Mouse (Mus musculus) gastrocnemius, adult 18-20 months (tissue): ENCODE measurements around the gene Amotl2. TPM values are rescaled to one million over a fixed set of nuclear protein-coding genes. Genes with fewer than 3 reads are reported as not detected.

Experiments
- DNase-seq: peaks from one replicate; pipeline ENCODE4 v3.0.0; 2021; ENCODE audit warnings: low spot score
- long read RNA-seq, 2 experiments: library from polyadenylated mRNA; stranded (forward); transcript quantifications; one replicate each; pipeline ENCODE4 v2.0.0; 2021
- total RNA-seq, 2 experiments: library from RNA; stranded (reverse); gene quantifications; 2 replicates each; pipeline ENCODE4 v1.2.3; 2021

Gene Amotl2
- total RNA-seq: 10 to 100 TPM; 16.8 to 18.2 TPM
- long read RNA-seq, experiment 1, full-length matches to known transcripts: 14 of 17 reads
- long read RNA-seq, experiment 1, partial matches to known transcripts: 3 of 17 reads
- long read RNA-seq, experiment 1, other reads (novel, unspliced or antisense): 0 of 17 reads
- long read RNA-seq, experiment 2, full-length matches to known transcripts: 10 of 18 reads
- long read RNA-seq, experiment 2, partial matches to known transcripts: 8 of 18 reads
- long read RNA-seq, experiment 2, other reads (novel, unspliced or antisense): 0 of 18 reads

DNA sequence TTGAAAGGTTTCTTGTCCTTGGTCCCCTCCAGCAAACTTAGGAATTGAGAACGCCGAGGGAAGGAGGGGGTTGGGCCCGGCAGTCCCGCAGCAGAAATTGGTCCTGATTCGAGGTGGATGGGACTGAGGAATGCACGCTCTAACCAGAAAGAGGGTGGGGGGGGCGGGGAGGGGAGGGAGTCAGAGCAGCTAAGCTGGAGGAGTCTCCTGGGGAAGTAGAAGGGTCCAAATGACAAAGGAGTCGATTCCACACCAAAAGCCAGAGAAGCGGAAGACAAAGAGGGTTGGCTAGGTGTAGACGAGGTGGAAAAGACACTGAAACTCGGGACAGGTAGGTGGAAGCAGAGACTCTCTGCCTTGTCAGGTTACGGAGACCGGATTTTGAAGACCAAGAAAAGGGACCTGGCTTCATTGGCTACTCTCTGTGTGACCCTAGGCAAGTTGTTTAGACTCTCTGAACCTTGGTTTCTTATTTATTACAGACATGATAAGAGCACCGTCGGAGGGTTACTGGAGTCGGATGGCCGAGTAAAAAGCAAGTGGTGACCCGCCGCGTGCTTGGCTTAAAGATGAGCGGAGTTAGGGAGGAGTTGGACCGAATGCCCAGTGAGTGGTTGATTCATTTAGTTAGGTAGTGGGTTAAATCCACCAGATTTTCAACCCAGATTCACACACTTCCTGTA is at the start of gene Amotl2:
Gene Amotl2, plus strand, starts transcription at position 192 of the 683 bp plus-strand sequence.
- DNase-seq: no peak

DNA sequence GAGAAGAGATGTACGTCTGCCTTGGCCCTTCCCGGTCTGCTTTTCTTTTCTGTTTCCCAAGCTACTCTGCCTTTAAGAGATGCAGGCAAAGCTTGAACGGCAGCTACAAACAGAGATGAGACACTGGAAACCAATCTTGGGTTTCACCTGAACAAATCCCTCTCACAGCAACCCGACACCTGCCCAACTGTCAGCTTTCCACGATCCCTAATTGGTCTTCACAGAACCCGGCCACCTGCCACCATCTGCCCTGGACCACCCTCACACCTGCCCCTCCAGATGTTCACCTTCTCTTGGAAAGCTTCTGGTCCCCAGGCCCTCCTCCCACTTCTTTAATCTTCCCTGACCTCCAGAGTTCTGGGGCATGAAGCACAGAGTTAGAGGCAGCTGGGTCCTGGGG is 48.4 kb upstream of the Amotl2 start:
- no peak for DNase-seq

DNA sequence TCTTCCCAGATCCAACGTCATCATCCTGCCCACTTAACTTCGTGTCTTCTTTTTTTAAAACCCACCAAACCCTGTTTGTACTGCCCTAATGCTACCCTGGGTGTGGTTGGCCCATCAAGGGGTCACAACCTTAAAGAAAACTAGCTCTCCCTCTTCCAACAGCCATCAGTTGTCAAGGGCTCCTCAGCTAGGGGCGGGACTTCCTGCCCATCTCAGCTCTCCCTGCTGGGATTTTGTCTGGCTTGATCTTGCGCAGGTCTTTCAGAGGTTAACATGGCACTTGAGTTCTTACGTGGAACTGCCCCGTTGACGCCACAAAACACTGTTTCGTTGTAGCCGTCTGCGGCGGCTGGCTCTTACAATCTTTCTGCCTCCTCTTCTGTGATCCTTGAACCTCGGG is 47.6 kb upstream of the Amotl2 start:
- DNase-seq: no peak

DNA sequence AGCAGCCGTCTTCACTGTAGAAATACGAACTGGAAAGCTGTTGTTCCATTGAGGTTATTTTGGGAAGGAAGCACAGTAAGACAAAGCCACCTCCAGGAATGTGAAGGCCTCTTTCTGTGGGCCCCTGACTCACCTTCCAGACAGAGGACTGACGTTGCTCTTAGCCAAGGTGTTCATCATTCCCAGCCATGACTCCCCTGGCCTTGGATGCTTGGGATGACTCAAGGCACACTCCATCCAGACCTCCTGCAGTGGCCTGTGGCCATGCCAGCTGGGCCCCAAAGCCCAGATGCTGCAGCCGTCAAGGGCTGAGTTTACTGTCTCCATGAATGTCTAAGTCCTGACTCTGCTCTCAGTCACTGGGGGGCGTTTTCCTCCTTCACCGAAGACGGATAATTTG is 43.1 kb upstream of the Amotl2 start:
- DNase-seq: no peak

DNA sequence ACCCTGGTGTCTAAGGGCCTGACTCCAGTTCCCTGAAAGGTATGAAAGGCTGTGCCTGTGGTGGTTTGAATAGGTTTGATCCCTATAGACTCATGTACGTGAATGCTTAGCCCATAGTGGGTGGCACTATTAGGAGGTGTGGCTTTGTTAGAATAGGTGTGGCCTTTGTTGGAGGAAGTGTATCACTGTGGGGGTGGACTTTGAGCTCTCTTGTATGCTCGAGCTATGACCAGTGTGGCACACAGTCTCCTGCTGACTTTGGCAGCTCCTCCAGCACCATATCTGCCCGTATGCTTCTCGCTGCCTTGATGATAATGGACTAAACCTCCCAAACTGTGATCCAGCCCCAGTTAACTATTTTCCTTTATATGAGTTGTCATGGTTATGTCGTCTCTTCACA is 40.5 kb upstream of the Amotl2 start:
- no peak for DNase-seq

DNA sequence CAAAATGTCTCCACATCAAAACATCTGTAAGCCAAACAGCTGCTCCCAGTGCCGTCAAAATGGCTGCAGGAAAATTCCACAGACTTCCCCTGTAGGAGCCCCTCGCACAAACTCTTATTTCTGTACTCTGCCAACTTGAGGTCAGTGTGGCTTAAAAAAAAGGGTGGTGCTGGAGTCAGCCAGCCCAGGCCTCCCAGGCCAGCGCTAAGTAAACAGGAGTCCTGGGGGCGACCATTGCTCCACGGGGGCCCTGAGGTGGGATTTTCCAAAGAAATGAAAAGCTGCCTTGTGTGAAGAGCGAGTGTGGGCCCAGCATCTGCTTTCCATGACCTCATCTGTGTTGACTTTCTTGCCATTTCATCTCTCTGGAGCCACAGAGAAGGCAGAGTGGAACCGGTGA is 35.0 kb upstream of the Amotl2 start:
- no peak for DNase-seq

DNA sequence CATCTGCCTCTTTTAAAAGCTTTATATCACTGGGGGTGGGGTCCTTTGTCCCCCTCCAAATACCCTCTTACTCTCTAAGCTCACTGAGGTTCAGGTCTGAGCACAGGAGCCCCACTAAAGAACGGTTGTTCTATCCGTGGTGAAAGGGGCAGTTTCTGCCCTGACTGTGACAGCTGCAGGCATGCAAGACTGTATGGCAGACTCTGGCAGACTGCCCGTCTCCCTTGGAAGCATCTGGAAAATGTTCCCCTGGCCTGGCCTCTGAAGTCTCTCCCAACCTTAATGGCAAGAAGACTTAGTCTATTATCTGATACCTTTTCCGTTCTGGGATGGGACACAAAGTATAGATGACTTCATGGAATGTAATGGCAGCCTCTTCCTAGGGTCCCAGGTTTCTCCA is 28.5 kb upstream of the Amotl2 start:
- DNase-seq: no peak

DNA sequence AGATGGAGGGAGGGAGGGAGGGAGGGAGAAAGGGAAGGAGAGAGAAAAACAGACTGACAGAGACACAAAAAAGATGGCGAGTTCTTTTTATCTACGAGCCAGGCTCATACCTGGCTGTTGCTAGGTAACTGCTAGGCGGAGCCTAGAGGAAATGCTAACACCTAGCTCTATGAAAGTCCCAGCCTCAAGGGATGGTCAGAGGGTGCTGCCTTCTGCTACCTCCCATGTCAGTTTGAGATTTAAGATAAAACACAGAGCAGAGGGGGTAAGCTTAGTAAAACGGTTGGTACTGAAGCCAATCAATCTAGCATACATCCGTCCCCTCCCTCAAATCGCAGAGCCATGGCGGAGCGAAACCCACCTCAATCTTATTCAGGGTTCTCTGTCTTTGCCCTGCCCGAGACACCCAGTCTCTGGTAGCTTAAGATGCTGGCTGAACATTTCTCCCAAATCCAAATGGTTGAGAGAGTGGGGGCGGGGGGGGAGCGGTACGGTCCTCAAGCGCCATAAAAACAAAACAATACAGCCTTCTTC is 27.0 kb upstream of the Amotl2 start:
- no peak for DNase-seq

DNA sequence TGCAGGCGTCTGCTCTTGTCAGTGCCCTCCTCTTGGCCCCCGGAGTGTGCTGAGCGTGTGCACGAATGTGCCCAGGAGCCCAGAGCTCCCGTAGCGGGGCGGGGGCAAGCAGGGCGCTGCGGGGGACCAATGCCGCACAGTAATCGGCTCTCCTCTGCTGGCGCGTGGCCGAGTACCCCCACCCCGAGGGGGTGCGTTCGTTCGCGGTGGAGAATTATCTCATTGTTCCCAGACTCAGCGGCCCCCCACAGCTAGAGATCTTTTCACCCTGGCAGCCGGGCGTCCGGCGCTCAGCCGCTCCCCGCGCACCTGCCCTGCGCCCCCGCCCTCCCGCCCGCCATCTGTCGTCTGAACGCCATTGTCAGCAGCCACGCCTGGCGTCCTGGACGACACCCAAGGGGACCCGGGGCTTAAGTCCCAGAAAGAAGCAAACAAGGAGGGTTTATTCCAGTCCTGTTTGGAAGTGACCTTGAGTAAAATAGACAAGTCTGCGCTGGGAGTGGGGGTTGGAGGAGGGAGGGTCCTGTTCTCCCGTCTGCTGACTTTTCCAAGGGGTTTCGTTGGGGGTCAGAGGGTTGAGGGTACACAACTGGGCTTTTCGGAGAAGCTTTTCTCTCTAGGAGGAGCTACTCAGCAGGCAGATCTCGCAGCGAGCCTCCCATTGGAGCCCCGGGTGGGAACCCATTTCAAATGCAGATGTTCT is 26.4 kb upstream of the Amotl2 start:
- DNase-seq: no peak

DNA sequence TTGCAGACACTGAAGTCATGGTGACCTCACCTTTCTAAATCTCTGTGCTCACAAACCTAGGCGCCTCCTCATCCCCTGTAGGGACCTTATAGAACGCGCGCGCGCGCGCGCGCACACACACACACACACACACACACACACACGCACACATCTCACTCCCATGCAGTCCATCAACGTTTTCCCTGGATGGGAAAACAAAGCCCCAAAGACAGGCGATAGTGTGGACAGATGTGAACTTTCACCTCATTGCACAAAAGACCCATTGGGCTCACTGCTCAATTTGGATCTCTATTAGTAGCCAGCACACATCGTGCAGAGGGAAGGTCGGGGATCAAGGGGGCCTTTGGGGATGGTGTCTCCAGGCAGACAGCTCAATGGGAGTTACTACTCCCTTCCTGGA is 25.6 kb upstream of the Amotl2 start:
- DNase-seq: no peak

DNA sequence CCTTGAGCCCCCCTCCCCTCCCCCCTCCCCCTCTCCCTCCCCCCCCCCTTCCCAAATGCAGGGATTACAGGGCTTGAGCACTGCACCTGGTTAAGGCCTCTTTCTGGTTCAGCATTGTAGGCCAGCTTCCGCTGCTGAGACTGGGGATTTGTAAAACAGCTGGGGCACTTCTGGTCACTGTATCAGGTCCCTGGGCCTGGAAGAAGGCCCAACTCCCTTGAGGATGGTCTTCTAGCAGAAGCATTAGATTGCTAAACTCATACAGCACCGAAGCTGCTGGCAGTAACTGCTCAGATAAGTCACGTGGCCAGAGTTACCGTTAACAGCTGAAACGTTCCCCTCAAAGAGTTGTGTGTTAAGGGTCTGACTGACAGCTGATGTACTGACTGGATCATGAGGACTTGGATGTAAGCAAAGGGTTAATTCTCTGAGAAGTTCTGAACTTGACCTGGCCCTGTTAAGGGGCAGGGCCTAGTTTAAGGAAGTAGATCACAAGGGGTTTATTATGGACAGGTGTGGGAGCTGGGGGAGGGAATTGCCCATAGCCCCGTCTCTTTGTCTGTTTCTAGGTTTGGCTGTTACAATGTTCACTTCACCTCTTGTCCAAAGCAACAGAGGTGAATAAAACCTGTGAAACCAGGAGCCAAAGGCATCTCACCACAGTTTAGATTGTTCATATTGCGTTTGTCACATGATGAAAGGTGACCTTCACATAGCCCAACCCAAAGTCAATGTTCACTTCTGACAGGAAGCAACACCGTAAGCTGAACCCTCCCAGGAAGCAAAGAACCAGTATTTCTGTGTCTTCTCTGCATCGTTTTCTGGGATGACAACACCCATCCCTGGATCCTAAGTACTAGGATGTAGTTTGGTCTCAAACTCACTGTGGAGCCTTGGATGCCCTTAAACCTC is 23.7 kb upstream of the Amotl2 start:
- DNase-seq: peak; percentile 42

DNA sequence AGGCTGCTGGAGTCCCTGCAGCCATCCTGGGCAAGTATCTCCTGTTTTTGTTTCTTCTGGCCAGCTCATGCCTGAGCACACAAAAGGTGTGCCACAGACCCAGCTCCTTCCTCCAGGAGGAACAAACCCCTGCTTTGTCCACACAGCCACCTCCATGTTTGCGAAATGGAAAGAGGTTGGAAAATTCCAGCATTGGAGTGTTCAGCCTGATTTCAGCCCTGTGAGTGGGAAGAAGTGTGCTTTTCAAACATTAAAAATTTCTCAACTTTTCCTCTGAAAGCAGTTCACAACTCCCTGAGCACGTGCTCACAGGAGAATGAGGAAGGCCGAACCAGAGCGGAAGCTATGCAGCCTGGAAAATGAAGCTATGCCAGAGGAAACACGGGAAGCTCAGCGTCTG is 15.4 kb upstream of the Amotl2 start:
- no peak for DNase-seq

DNA sequence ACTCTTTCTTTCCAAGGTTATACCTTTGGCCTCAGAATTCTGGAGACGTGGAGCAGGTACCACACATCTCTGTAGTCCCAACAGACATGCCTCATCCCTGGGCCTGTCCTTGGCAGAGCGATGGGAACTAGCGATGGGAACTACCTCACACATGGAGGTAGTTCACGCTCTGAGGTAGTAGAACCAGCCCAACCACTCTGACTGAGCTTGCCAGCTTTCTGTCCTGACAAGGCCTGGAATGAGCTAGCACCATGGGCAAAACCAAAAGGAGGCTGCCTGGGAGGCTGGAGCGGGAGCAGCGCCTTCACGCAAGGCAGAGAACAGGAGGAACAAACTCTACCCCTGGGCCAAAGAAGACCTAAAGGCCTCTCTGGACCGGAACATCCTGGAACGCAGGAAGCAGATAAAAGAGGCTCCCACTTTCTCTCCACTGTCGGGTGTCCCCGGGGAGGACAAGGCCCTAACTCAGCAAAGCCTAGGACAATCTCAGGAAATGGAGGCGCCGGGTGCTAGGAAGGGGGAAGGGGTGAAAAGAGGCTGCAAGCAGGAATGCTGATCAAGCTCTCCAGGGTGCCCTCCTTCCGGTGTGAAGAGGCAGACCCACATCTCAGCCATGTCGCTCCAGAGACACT is 6.9 kb upstream of the Amotl2 start:
- DNase-seq: no peak

DNA sequence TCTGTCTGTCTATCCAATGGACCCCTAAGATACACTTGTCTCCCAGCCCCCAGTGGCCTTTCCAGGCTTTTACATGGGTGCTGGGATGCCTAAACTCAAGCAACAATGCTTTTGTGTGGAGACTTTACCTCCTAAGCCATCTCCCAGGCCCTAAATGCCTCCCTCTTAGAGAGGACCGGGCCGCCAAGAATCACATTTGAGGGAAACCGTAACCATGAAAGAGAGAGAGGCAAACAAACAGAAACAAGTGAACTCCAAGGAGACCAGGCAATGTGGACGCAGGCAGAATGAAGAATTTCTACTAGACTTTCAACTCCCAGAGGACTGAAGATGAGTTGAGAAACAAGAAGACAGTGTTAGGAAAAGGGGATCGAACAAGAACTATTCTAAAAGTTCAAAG is 6.0 kb upstream of the Amotl2 start:
- no peak for DNase-seq

DNA sequence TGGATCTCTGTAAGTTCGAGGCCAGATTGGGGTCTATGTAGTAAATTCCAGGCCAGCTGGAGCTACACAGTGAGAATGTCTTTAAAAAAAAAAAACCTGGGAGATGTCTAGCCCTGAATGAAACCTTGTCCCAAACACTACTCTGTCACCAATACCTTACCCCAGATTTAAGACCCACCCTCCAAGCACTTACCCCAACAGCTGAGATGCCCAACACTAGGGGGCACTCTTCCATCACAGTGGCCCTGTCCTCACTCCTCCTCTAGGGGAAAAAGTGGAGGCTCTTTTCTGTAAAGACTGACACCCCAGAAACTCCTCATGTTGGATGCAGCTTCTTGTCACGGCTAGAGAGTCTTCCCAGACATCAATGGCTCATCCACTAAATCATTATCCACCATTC is 2.7 kb upstream of the Amotl2 start:
- peak; percentile 64 for DNase-seq

DNA sequence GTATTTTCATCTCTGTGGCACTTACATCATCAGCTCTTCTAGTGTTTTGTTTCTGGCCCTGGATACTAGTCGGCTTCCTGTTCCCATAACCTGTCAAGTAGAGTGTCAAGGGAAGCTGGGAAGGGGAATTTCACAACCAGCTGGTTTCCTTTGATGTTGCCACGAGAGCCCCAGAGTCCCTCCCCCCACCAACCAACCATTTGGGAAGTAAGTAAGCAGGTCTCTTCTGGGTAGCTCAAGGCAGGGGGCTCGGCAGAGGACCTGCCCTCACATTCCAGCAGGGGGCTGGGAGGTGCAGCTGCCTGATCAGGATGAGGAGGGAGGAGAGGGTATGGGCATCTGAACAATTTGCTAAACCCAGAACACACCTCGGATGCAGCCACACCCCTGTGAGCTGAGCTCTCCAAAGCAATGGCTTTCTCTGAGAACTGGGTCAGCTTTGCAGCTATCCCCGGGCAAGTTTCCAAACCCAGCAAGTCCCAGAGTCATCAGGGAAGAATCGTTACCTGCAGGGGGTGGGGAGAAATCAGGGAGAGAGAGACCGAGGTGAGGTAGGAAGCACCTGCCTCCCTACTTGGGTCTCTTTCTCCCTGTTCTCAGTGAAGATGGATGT is 1.5 kb upstream of the Amotl2 start:
- DNase-seq: no peak

DNA sequence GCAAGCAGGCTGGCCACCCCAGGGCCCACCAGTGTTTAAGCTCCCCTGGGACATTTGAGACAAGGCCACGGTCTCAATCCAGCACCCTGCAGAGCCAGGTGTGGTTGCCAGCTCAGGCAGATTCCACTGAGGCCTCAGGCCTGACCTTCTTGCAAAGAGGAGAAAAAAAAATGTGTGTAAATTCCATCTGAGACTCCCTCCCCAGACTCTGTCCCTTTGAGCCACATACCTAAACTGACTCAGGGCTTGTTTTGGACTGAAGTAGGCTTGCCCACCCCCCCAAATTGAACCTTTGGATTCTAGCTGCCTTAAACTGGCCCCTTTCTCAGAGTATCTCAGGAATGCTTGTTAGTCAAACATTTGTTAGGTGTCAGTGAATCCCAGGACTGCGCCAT is 969 bp upstream of the Amotl2 start:
- DNase-seq: no peak

DNA sequence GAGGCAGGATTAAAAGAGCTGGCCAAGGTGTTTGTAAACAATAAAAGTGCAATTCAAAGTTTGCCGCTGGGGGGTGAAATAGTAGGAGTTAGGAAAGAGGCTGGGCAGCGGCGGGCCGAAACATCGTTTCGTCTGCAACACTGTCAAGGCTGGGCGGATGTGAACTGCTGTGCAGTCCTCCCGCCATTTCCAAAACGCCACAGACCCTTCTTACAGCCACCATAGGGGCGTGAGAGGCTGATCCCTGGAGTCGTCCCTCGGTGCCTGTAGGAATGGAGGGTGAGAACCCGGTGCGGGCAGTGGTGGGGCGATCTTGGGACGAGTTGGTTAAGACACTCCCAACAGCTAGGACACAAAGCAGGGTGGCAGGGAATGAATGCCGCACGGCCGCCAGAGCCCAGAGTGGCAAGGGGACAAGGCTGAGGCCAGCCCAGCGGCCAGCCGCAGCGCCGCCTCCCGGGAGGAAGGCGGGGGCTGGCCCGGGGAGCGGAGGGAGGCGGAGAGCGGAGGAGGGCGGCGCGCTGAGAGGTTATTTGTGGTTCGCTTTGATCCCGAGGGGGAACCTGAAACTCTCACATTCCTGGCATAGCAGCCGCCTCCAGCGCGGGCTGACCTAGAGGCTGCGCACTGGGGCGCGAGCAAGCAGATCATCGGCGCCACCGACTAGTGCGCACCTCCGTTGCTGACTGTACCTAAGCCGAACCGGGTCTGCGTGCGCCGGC is 853 bp downstream of the Amotl2 start:
- peak; percentile 96 for DNase-seq

DNA sequence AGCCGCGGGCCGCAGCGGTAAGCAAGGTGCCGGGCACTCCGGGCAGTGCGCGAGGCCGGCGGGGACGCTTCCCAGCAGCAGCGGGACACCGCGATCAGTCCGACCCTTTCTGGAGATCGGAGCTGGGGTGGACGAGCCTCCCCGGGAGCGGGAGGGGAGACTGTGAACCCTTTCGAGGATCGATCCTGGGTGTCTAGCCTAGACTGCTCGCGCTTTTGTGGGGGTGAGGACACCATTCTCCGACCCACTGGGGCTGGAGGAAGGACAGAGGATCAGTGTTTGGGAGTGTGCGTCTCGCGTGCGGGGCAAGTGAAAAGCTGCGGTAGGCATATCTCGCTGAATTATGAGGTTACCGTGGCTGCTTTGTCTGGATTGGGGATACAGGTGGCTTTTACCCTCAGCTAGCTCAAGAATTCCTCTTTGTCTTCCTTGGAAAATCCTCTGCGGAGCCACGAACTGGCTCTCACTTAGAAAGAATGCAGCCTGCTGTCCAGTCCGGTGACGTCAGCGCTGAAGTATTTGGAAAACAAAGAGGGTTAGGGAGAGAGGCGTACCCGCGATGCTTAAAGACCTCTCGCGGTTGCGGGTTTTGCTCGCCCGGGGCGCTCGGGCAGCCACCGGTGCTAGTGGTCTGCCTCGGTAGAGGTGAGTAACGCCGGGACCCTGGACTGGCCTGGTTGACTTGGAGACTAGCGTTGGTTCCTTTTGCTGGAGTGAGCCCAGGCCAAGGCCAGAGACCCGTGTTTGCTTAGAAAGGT is 1.6 kb downstream of the Amotl2 start:
- peak; percentile 91 for DNase-seq
